Mouse (Mus musculus): ENCODE results near the gene Cdkal1. TPM values are rescaled to one million over a fixed set of nuclear protein-coding genes. Genes with fewer than 3 reads are reported as not detected.

Cdkal1 gene
- polyA plus RNA-seq, 1 experiment: 0.55 TPM

DNA sequence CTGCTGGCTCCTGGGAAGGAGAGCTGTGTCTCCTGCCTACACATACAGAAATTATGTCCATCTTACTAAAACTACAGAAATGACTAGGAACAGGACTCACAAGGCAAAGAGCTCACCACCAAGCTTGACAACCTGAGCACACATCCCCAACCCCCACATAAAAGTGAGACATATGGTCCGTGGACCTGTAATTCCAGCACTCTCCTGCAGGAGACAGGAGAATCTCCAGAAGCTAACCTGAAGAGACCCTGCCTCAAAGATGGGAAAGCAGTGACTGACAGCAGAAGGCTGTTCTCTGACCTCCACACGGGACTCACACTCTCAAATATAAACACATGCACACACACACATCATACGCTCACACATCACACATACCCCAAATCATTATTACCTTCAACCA, 36.3 kb downstream of the Cdkal1 start:
- Histone ChIP-seq H3K27ac (ENCODE audit: insufficient read depth, low read depth, low read length) (no peak overlapping the region), H3K4me3 (ENCODE audit: low read depth, low read length) (no peak overlapping the region), H3K4me1 (ENCODE audit: control insufficient read depth, insufficient read depth, insufficient read length, low read length) (no peaks in the 10 kb centered on the region), H3K36me3 (ENCODE audit: control insufficient read depth, insufficient read depth, low read length) (no peaks in the 10 kb centered on the region), H3K27me3 (ENCODE audit: control insufficient read depth, insufficient read depth, low read length) (no peaks in the 10 kb centered on the region)
- TF ChIP-seq CTCF (IDR thresholded peaks at IDR 0.05; ENCODE audit: extremely low read depth, insufficient read length, insufficient replicate concordance, low read depth, low read length) (peak; percentile 14; the same call in 1 of the 2 replicates), POLR2A (IDR thresholded peaks at IDR 0.05; ENCODE audit: low read depth, low read length) (no peak)
- WGBS: 92% methylated on average over 3 of the region's 3 CpGs

DNA sequence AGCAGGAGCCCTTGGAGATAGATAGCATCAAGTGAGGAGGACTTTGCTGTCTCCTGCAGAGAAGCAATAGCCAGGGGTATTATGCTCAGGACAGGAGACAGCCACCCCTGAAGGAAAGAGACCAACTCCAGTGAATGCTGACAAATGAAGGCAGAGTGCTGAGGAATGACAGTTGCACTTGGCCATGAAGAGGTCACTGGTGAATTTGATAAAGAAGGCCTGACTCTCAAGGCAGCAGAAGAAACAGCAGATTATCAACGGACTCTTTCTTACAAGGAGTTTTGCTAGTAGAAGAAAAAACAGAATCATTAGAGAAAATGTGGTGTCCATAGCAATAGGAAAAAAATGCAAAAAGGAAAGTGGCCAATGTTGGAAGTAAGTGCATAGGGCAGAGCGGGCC, 37.2 kb downstream of the Cdkal1 start:
- Histone ChIP-seq H3K4me1 (ENCODE audit: control insufficient read depth, insufficient read depth, insufficient read length, low read length) (no peaks in the 10 kb centered on the region), H3K27me3 (ENCODE audit: control insufficient read depth, insufficient read depth, low read length) (no peaks in the 10 kb centered on the region), H3K4me3 (ENCODE audit: low read depth, low read length) (no peak overlapping the region), H3K36me3 (ENCODE audit: control insufficient read depth, insufficient read depth, low read length) (no peaks in the 10 kb centered on the region), H3K27ac (ENCODE audit: insufficient read depth, low read depth, low read length) (no peak overlapping the region)
- TF ChIP-seq POLR2A (IDR thresholded peaks at IDR 0.05; ENCODE audit: low read depth, low read length) (no peak), CTCF (IDR thresholded peaks at IDR 0.05; ENCODE audit: extremely low read depth, insufficient read length, insufficient replicate concordance, low read depth, low read length) (no peak)
- 93% methylated on average over 2 of the region's 2 CpGs for WGBS

DNA sequence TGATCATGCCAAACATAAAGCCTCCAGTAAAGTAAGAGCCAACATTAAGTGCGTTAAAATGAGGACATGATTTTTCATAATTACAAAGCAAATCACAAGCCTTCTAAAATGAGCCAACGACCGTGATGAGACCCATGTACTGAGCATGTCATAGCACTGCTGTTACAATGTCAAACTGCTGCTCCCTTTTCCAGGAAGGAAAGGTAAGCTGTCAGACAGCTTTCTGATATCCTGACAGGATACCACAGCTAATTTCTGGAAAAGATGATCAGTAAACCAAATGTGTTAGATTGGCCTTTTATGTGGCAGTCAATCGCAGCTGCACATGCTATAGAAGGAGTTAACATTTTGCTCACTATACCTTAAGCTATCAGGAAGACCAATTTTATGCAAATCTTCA, 44.7 kb downstream of the Cdkal1 start:
- Histone ChIP-seq H3K4me1 (ENCODE audit: control insufficient read depth, insufficient read depth, insufficient read length, low read length) (no peaks in the 10 kb centered on the region), H3K4me3 (ENCODE audit: low read depth, low read length) (no peak overlapping the region), H3K27ac (ENCODE audit: insufficient read depth, low read depth, low read length) (no peak overlapping the region), H3K27me3 (ENCODE audit: control insufficient read depth, insufficient read depth, low read length) (no peaks in the 10 kb centered on the region), H3K36me3 (ENCODE audit: control insufficient read depth, insufficient read depth, low read length) (no peaks in the 10 kb centered on the region)
- TF ChIP-seq POLR2A (IDR thresholded peaks at IDR 0.05; ENCODE audit: low read depth, low read length): no peak
- no peak for TF ChIP-seq CTCF (IDR thresholded peaks at IDR 0.05; ENCODE audit: extremely low read depth, insufficient read length, insufficient replicate concordance, low read depth, low read length)
- 91% methylated on average over 4 of the region's 4 CpGs for WGBS

DNA sequence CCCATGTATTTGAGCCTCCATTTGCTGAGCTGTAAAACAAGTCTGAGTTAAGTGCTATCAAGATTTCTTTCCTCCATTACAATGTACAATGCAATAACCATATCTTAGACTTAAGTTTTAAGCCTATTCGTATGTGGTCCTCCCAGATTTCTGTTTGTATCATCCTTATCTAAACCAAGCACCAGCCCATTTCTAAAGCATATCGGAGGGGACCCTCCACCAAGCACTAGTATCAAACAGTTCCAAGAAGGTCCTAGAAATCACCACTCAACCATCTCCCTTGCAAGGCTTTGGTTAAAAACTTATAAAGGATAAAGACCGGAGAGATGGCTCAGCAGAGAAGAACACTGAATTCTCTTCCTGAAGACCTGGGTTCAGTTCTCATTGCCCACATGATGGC, 47.1 kb downstream of the Cdkal1 start:
- 93% methylated on average over 3 of the region's 3 CpGs for WGBS
- TF ChIP-seq POLR2A (IDR thresholded peaks at IDR 0.05; ENCODE audit: low read depth, low read length): no peak
- Histone ChIP-seq H3K27me3 (ENCODE audit: control insufficient read depth, insufficient read depth, low read length) (no peaks in the 10 kb centered on the region), H3K36me3 (ENCODE audit: control insufficient read depth, insufficient read depth, low read length) (no peaks in the 10 kb centered on the region), H3K4me1 (ENCODE audit: control insufficient read depth, insufficient read depth, insufficient read length, low read length) (no peaks in the 10 kb centered on the region), H3K4me3 (ENCODE audit: low read depth, low read length) (no peak overlapping the region), H3K27ac (ENCODE audit: insufficient read depth, low read depth, low read length) (no peak overlapping the region)

DNA sequence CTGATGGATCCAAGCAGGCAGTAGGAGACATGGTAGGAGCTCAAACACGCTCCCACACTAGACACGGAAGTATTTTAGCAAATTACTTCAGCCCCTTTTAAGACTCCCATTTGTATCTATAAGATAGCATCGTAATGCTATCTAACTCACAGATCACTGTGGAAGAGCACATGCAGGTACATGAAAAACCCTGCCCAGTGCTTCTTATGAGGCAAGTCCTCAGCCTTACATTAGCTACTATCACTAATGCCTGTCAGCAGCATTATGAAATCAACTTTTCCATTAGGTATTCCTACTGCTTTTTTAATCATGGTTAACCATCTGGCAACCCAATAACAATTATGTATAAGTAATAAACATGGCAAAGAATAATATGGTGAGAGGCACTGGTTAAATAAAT, 47.5 kb downstream of the Cdkal1 start:
- H3K27ac ChIP-seq (ENCODE audit: insufficient read depth, low read depth, low read length): no peak overlapping the region
- no peaks in the 10 kb centered on the region for H3K36me3 ChIP-seq (ENCODE audit: control insufficient read depth, insufficient read depth, low read length)
- no peaks in the 10 kb centered on the region for H3K27me3 ChIP-seq (ENCODE audit: control insufficient read depth, insufficient read depth, low read length)
- 98% methylated on average over 3 of the region's 3 CpGs for WGBS
- TF ChIP-seq POLR2A (IDR thresholded peaks at IDR 0.05; ENCODE audit: low read depth, low read length) (no peak), CTCF (IDR thresholded peaks at IDR 0.05; ENCODE audit: extremely low read depth, insufficient read length, insufficient replicate concordance, low read depth, low read length) (no peak)
- H3K4me3 ChIP-seq (ENCODE audit: low read depth, low read length): no peak overlapping the region
- no peaks in the 10 kb centered on the region for H3K4me1 ChIP-seq (ENCODE audit: control insufficient read depth, insufficient read depth, insufficient read length, low read length)

DNA sequence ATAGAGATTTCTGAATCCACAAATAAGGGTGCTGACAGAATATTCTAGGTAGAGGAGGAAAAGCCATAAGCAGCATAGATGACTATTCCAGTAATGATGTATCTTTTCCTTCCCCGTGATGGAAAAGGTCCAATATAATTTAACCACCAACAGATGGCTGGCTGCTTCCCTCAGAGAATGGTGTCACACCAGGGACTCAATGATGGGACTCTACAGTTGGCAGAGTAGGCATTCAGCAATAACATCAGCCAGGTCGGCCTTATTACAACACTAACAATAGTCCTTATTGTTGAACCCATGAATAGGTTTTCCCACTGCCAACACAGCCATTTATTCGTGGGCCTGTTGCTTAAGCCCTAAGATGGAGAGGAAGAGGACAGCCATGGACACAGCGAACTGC, 48.6 kb downstream of the Cdkal1 start:
- Histone ChIP-seq H3K27ac (ENCODE audit: insufficient read depth, low read depth, low read length) (no peak overlapping the region), H3K27me3 (ENCODE audit: control insufficient read depth, insufficient read depth, low read length) (no peaks in the 10 kb centered on the region), H3K4me3 (ENCODE audit: low read depth, low read length) (no peak overlapping the region), H3K4me1 (ENCODE audit: control insufficient read depth, insufficient read depth, insufficient read length, low read length) (no peaks in the 10 kb centered on the region), H3K36me3 (ENCODE audit: control insufficient read depth, insufficient read depth, low read length) (no peaks in the 10 kb centered on the region)
- TF ChIP-seq POLR2A (IDR thresholded peaks at IDR 0.05; ENCODE audit: low read depth, low read length) (no peak), CTCF (IDR thresholded peaks at IDR 0.05; ENCODE audit: extremely low read depth, insufficient read length, insufficient replicate concordance, low read depth, low read length) (no peak)
- WGBS: 84% methylated on average over 4 of the region's 4 CpGs

DNA sequence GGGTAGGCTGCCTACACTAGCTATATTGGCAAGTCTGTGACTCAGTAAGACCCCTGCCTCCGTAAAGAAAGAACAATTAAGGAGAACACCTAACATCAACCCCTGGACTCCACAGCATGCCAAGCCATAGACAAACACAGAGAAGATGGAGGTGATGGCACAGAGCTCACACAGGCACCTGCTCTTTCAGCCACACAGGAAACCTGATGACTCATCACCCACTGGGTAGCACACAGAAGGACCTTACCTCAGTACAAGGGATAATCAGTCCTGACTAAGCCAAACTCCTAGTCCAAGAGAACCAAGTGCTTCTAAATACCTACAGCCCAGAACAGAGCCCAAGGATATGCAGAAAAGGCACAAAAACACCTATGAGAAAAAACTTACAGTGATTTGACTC, 50.2 kb downstream of the Cdkal1 start:
- Histone ChIP-seq H3K36me3 (ENCODE audit: control insufficient read depth, insufficient read depth, low read length) (no peaks in the 10 kb centered on the region), H3K27ac (ENCODE audit: insufficient read depth, low read depth, low read length) (no peak overlapping the region), H3K27me3 (ENCODE audit: control insufficient read depth, insufficient read depth, low read length) (no peaks in the 10 kb centered on the region), H3K4me3 (ENCODE audit: low read depth, low read length) (no peak overlapping the region), H3K4me1 (ENCODE audit: control insufficient read depth, insufficient read depth, insufficient read length, low read length) (no peaks in the 10 kb centered on the region)
- 93% methylated on average over 1 of the region's 1 CpGs for whole genome bisulfite sequencing
- TF ChIP-seq CTCF (IDR thresholded peaks at IDR 0.05; ENCODE audit: extremely low read depth, insufficient read length, insufficient replicate concordance, low read depth, low read length): no peak
- TF ChIP-seq POLR2A (IDR thresholded peaks at IDR 0.05; ENCODE audit: low read depth, low read length): no peak

DNA sequence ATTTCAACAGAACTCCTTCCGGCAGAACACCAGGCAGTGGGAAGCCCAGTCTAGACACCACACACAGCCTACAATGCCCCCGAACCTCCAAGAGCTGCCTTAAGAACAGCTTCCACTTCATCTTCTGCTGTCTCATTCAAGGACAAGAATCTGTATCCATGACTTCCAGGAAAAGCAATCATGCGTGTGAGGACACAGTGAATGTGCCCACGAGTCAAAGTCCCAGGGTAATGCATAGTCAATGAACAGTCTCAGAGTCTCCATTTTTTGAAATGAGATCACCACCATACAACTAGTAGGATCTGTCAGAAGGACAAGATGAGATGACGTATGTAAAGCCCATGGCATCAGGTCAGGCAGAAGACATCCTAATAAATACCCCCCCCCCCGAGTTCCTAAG, 51.4 kb downstream of the Cdkal1 start:
- no peak overlapping the region for H3K27ac ChIP-seq (ENCODE audit: insufficient read depth, low read depth, low read length)
- no peaks in the 10 kb centered on the region for H3K4me1 ChIP-seq (ENCODE audit: control insufficient read depth, insufficient read depth, insufficient read length, low read length)
- 88% methylated on average over 6 of the region's 6 CpGs for WGBS
- H3K4me3 ChIP-seq (ENCODE audit: low read depth, low read length): no peak overlapping the region
- H3K36me3 ChIP-seq (ENCODE audit: control insufficient read depth, insufficient read depth, low read length): no peaks in the 10 kb centered on the region
- TF ChIP-seq POLR2A (IDR thresholded peaks at IDR 0.05; ENCODE audit: low read depth, low read length) (no peak), CTCF (IDR thresholded peaks at IDR 0.05; ENCODE audit: extremely low read depth, insufficient read length, insufficient replicate concordance, low read depth, low read length) (no peak)
- H3K27me3 ChIP-seq (ENCODE audit: control insufficient read depth, insufficient read depth, low read length): no peaks in the 10 kb centered on the region

Data from small intestine, adult 2 months (tissue).